Mouse (Mus musculus) lung, postnatal 25 days (tissue): ENCODE results near the gene Wfdc11.
"Not testable (repeated sequence)": the region's sequence is repeated elsewhere in the genome, so short reads cannot be mapped to it uniquely, and the experiment has no call there.

Experiments
- DNase-seq: peaks from one replicate; pipeline ENCODE4 v3.0.0; 2022; ENCODE audit warnings: low spot score

Gene Wfdc11

GRCm38 (mm10) chr2:164673987-164674386 is at the start of gene Wfdc11:
Gene Wfdc11, minus strand, starts transcription at chr2:164674087.
- DNase-seq: no peak

GRCm38 (mm10) chr2:164723276-164723675 is 49.4 kb upstream of the Wfdc11 start:
- no peak for DNase-seq

- not testable (repeated sequence) for DNase-seq
Observed at GRCm38 (mm10) chr2:164716194-164716786, 42.4 kb upstream of the Wfdc11 start.

GRCm38 (mm10) chr2:164715005-164715404 is 41.1 kb upstream of the Wfdc11 start, which contains the start of gene Spint5:
Gene Spint5, plus strand, starts transcription at chr2:164715305.
- no peak for DNase-seq

GRCm38 (mm10) chr2:164705991-164706390 is 32.1 kb upstream of the Wfdc11 start:
- DNase-seq: no peak

- DNase-seq: no peak
Observed at GRCm38 (mm10) chr2:164705328-164705727, 31.4 kb upstream of the Wfdc11 start.

GRCm38 (mm10) chr2:164704235-164704634 is 30.3 kb upstream of the Wfdc11 start:
- DNase-seq: no peak

GRCm38 (mm10) chr2:164701761-164702160 is 27.9 kb upstream of the Wfdc11 start:
- no peak for DNase-seq

- no peak for DNase-seq
Observed at GRCm38 (mm10) chr2:164700959-164701358, 27.1 kb upstream of the Wfdc11 start.

GRCm38 (mm10) chr2:164698201-164698600 is 24.3 kb upstream of the Wfdc11 start, which contains the start of gene Spint4:
Gene Spint4, plus strand, starts transcription at chr2:164698501.
- DNase-seq: no peak

- DNase-seq: no peak
Observed at GRCm38 (mm10) chr2:164684807-164685206, 10.9 kb upstream of the Wfdc11 start, which contains the start of gene Wfdc13. Gene Wfdc13, plus strand, starts transcription at chr2:164685107.

GRCm38 (mm10) chr2:164679906-164680305 is 6.0 kb upstream of the Wfdc11 start:
- peak; percentile 51 for DNase-seq

GRCm38 (mm10) chr2:164678848-164679625 is 5.2 kb upstream of the Wfdc11 start:
- DNase-seq: peak; percentile 81

GRCm38 (mm10) chr2:164676916-164677685 is 3.2 kb upstream of the Wfdc11 start:
- DNase-seq: peak; percentile 14

GRCm38 (mm10) chr2:164676103-164676502 is 2.2 kb upstream of the Wfdc11 start:
- no peak for DNase-seq

- no peak for DNase-seq
Observed at GRCm38 (mm10) chr2:164670938-164671337, 2.9 kb downstream of the Wfdc11 start.

GRCm38 (mm10) chr2:164670261-164670660 is 3.6 kb downstream of the Wfdc11 start:
- no peak for DNase-seq

GRCm38 (mm10) chr2:164664851-164665250 is 9.0 kb downstream of the Wfdc11 start:
- no peak for DNase-seq

- no peak for DNase-seq
Observed at GRCm38 (mm10) chr2:164656483-164656882, 17.4 kb downstream of the Wfdc11 start, which contains the start of gene Wfdc9. Gene Wfdc9, minus strand, starts transcription at chr2:164656583.

GRCm38 (mm10) chr2:164655858-164656257 is 18.0 kb downstream of the Wfdc11 start, which contains the start of gene Wfdc10:
Gene Wfdc10, plus strand, starts transcription at chr2:164656046.
- peak; percentile 46 for DNase-seq

- DNase-seq: no peak
Observed at GRCm38 (mm10) chr2:164641881-164642673, 31.8 kb downstream of the Wfdc11 start.
